Mouse (Mus musculus) forebrain, postnatal 0 days (tissue): Measurements from ENCODE around the gene Ctdnep1. TPM values are rescaled to one million over a fixed set of nuclear protein-coding genes. Genes with fewer than 3 reads are reported as not detected.

Experiments used
- ATAC-seq: fragments of 200-750 bp; cut with Nextera tagmentation; 2 replicates; pipeline ENCODE4 v1.8.0; 2017; ENCODE audit warnings: mild to moderate bottlenecking, moderate library complexity
- DNase-seq: peaks from one replicate; pipeline ENCODE4 v3.0.0-alpha.2; 2015
- H3K27ac ChIP-seq: fragments of 300-500 bp; sonication (generic); 2 replicates; pipeline ENCODE4 v1.5.1; 2014; ENCODE audit warnings: low read depth, mild to moderate bottlenecking, antibody characterized with exemption, low read length, moderate library complexity, mixed read lengths
- H3K27me3 ChIP-seq: fragments of 300-500 bp; sonication (generic); 2 replicates; pipeline ENCODE4 v1.6.1; 2014; ENCODE audit warnings: mild to moderate bottlenecking, low read length, mixed read lengths; ENCODE audit not compliant: insufficient read depth
- H3K36me3 ChIP-seq: fragments of 300-500 bp; sonication (generic); 2 replicates; pipeline ENCODE4 v1.6.1; 2014; ENCODE audit warnings: mild to moderate bottlenecking, moderate library complexity; ENCODE audit not compliant: insufficient read depth
- H3K4me1 ChIP-seq: fragments of 300-500 bp; sonication (generic); 2 replicates; pipeline ENCODE4 v1.6.1; 2014; ENCODE audit warnings: antibody characterized with exemption; ENCODE audit not compliant: insufficient read depth
- H3K4me2 ChIP-seq: fragments of 300-500 bp; sonication (generic); 2 replicates; pipeline ENCODE4 v1.6.1; 2014; ENCODE audit warnings: low read depth, mild to moderate bottlenecking, moderate library complexity
- H3K4me3 ChIP-seq: fragments of 300-500 bp; sonication (generic); 2 replicates; pipeline ENCODE4 v1.5.1; 2014; ENCODE audit warnings: low read depth, low read length, mixed read lengths
- H3K9ac ChIP-seq: fragments of 300-500 bp; sonication (generic); 2 replicates; pipeline ENCODE4 v1.6.1; 2014; ENCODE audit warnings: mild to moderate bottlenecking
- H3K9me3 ChIP-seq: fragments of 300-500 bp; sonication (generic); 2 replicates; pipeline ENCODE4 v1.6.1; 2016; ENCODE audit warnings: low read length
- CTCF ChIP-seq: sonication (generic); IDR thresholded peaks from 2 replicates; pipeline ENCODE4 v1.5.1; 2016; ENCODE audit warnings: antibody characterized with exemption, control low read depth, low read depth
- WGBS: fragments of 180-500 bp; shearing (Covaris S2); extraction: QIAGEN DNeasy Blood & Tissue Kit; methylation state at CpG from one replicate; pipeline ENCODE4 v1.1.7; 2014; 5-methylcytosine and 5-hydroxymethylcytosine counted together
- polyA plus RNA-seq: library from polyadenylated mRNA; unstranded; fragments of >200 nt; fragmentation: Nextera tagmentation; extraction: Ambion mirVana; gene quantifications from 2 replicates; pipeline ENCODE4 v1.2.1, GENCODE M21; 2015
- total RNA-seq: library from RNA; depleted of rRNA; stranded (reverse); fragments of >200 nt; gene quantifications from 2 replicates; pipeline ENCODE4 v1.2.3, GENCODE M21; 2014; rRNA removed

Ctdnep1 gene
- total RNA-seq (29.7 and 41.4 TPM in 2 replicates), polyA plus RNA-seq (21.2 and 23.2 TPM in 2 replicates)

- WGBS: under 1% methylated on average over 41 of the region's 43 CpGs
- Histone ChIP-seq H3K4me2 (peak within 1 kb of the TSS; percentile 89), H3K4me3 (peak within 1 kb of the TSS; percentile 89), H3K27ac (peak within 1 kb of the TSS; percentile 99), H3K27me3 (no peaks in the 10 kb centered on the region), H3K36me3 (peaks cover 28% of the 10 kb centered on the region), H3K9ac (peak within 1 kb of the TSS; percentile 95), H3K4me1 (peaks cover 14% of the 10 kb centered on the region), H3K9me3 (no peaks in the 10 kb centered on the region)
- DNase-seq: peak; percentile 28
- TF ChIP-seq CTCF: no peak
- no peak for ATAC-seq
These were observed at the start of gene Ctdnep1 for GRCm38 (mm10) chr11:69981141-69981762. Gene Ctdnep1 (plus strand): TSS chr11:69981156.

GRCm38 (mm10) chr11:69931769-69932168, 49.2 kb upstream of the Ctdnep1 start:
- peaks cover 6% of the 10 kb centered on the region for H3K4me1 ChIP-seq
- H3K4me3 ChIP-seq: no peak overlapping the region
- no peak overlapping the region for H3K9ac ChIP-seq
- 80% methylated on average over 8 of the region's 8 CpGs for WGBS
- ATAC-seq: no peak
- no peaks in the 10 kb centered on the region for H3K27me3 ChIP-seq
- no peak for TF ChIP-seq CTCF
- H3K27ac ChIP-seq: no peak overlapping the region
- no peaks in the 10 kb centered on the region for H3K9me3 ChIP-seq
- H3K4me2 ChIP-seq: no peak overlapping the region
- H3K36me3 ChIP-seq: no peaks in the 10 kb centered on the region
- DNase-seq: no peak

- no peak overlapping the region for H3K27ac ChIP-seq
- DNase-seq (no peak), ATAC-seq (no peak)
- TF ChIP-seq CTCF: 0 out of 2 replicates have a peak, but pooled peaks have one; percentile 32
- no peaks in the 10 kb centered on the region for H3K27me3 ChIP-seq
- no peaks in the 10 kb centered on the region for H3K36me3 ChIP-seq
- no peak overlapping the region for H3K4me3 ChIP-seq
- peaks cover 8% of the 10 kb centered on the region for H3K4me1 ChIP-seq
- no peak overlapping the region for H3K9ac ChIP-seq
- H3K9me3 ChIP-seq: no peaks in the 10 kb centered on the region
- H3K4me2 ChIP-seq: no peak overlapping the region
- WGBS: 30% methylated on average over 3 of the region's 3 CpGs
These were observed 48.7 kb upstream of the Ctdnep1 start for GRCm38 (mm10) chr11:69932254-69932653.

- WGBS: 82% methylated on average over 4 of the region's 4 CpGs
- Histone ChIP-seq H3K4me1 (peaks cover 8% of the 10 kb centered on the region), H3K36me3 (no peaks in the 10 kb centered on the region), H3K4me3 (no peak overlapping the region), H3K27ac (no peak overlapping the region), H3K4me2 (no peak overlapping the region), H3K9me3 (no peaks in the 10 kb centered on the region), H3K27me3 (no peaks in the 10 kb centered on the region), H3K9ac (no peak overlapping the region)
- ATAC-seq: no peak
- no peak for DNase-seq
- no peak for TF ChIP-seq CTCF
These were observed 47.9 kb upstream of the Ctdnep1 start for GRCm38 (mm10) chr11:69933066-69933465.

GRCm38 (mm10) chr11:69934169-69934568, 46.8 kb upstream of the Ctdnep1 start:
- peak; percentile 90 for TF ChIP-seq CTCF
- H3K27me3 ChIP-seq: no peaks in the 10 kb centered on the region
- no peak overlapping the region for H3K4me3 ChIP-seq
- peaks cover 8% of the 10 kb centered on the region for H3K4me1 ChIP-seq
- no peaks in the 10 kb centered on the region for H3K36me3 ChIP-seq
- peak; percentile 91 for DNase-seq
- peak overlapping the region; percentile 13; the same call in 1 of the 2 replicates for H3K4me2 ChIP-seq
- no peaks in the 10 kb centered on the region for H3K9me3 ChIP-seq
- peak; percentile 74 for ATAC-seq
- no peak overlapping the region for H3K27ac ChIP-seq
- no peak overlapping the region for H3K9ac ChIP-seq
- 1% methylated on average over 18 of the region's 18 CpGs for WGBS

GRCm38 (mm10) chr11:69934681-69935080, 46.3 kb upstream of the Ctdnep1 start:
- 15% methylated on average over 6 of the region's 6 CpGs for WGBS
- H3K4me3 ChIP-seq: no peak overlapping the region
- H3K27me3 ChIP-seq: no peaks in the 10 kb centered on the region
- ATAC-seq (no peak), DNase-seq (no peak)
- TF ChIP-seq CTCF: no peak
- H3K4me1 ChIP-seq: peaks cover 8% of the 10 kb centered on the region
- no peak overlapping the region for H3K4me2 ChIP-seq
- H3K9me3 ChIP-seq: no peaks in the 10 kb centered on the region
- H3K9ac ChIP-seq: no peak overlapping the region
- H3K36me3 ChIP-seq: no peaks in the 10 kb centered on the region
- no peak overlapping the region for H3K27ac ChIP-seq

- Histone ChIP-seq H3K27ac (no peak within 1 kb of the TSS), H3K27me3 (no peaks in the 10 kb centered on the region), H3K4me2 (peak within 1 kb of the TSS; percentile 98), H3K9me3 (no peaks in the 10 kb centered on the region), H3K4me1 (peaks cover 8% of the 10 kb centered on the region), H3K9ac (peak within 1 kb of the TSS; percentile 55), H3K36me3 (no peaks in the 10 kb centered on the region), H3K4me3 (peak within 1 kb of the TSS; percentile 55)
- TF ChIP-seq CTCF: 0 out of 2 replicates have a peak, but pooled peaks have one; percentile 23
- 3% methylated on average over 49 of the region's 62 CpGs for WGBS
- peak; percentile 93 for ATAC-seq
- peak; percentile 93 for DNase-seq
These were observed 45.6 kb upstream of the Ctdnep1 start, which contains the start of gene Ybx2 for GRCm38 (mm10) chr11:69935137-69935879. Gene Ybx2 (plus strand): TSS chr11:69935796.
